In genomic region chr4:28814476-28814815, GRCm38 (mm10) we compare ENCODE assay signal across 9 mouse cellular contexts. TPM values are rescaled to one million over a fixed set of nuclear protein-coding genes. Genes with fewer than 3 reads are reported as not detected.
A peak's percentile ranks its signal among the peaks of the same experiment; 100 is the strongest.
DNase-seq lines count a peak whose midpoint lies in the region; ATAC-seq and TF ChIP-seq lines count a peak whose summit lies in the region.
"Had no signal": no experiment of that assay in that cellular context is flagged by ENCODE, and none has a peak within 500 bp of the region (broad histone marks: within the 10 kb centered on the region; RNA-seq: fewer than 3 reads in every experiment).

No protein-coding gene starts in this region.

- TF ChIP-seq POLR2A in kidney, adult 2 months (IDR thresholded peaks at IDR 0.05; ENCODE audit: low read depth, low read length) = no peak
- TF ChIP-seq POLR2A in cortical plate, adult 2 months (IDR thresholded peaks at IDR 0.05; ENCODE audit: extremely low read depth, insufficient read depth, low read length) = no peak

- H3K9ac ChIP-seq in hindbrain, embryonic 12.5 days = peak overlapping the region; percentile 92
- H3K9ac ChIP-seq in midbrain, embryonic 11.5 days (ENCODE audit: low read length) = peak overlapping the region; percentile 85

- H3K27ac ChIP-seq in kidney, adult 2 months (ENCODE audit: insufficient read depth, low read depth, low read length) = no peak overlapping the region
- H3K27ac ChIP-seq in cortical plate, adult 2 months (ENCODE audit: insufficient read depth, low read length) = peak overlapping the region; percentile 82; the same call in 1 of the 2 replicates
- H3K27ac ChIP-seq in hindbrain, embryonic 12.5 days = peak overlapping the region; percentile 97
- peak overlapping the region; percentile 91; the same call in 1 of the 2 replicates for H3K27ac ChIP-seq in midbrain, embryonic 11.5 days (ENCODE audit: low read depth, low read length)
- H3K27ac ChIP-seq: macrophage had no signal

- H3K9me3 ChIP-seq in hindbrain, embryonic 12.5 days (replicated peaks) = no peaks in the 10 kb centered on the region
- no peaks in the 10 kb centered on the region for H3K9me3 ChIP-seq in midbrain, embryonic 11.5 days (ENCODE audit: control insufficient read depth, low read length)

- DNase-seq in kidney, adult 2 months = peak; percentile 1
- DNase-seq in kidney, postnatal 10 days = no peak
- no peak for DNase-seq in midbrain, embryonic 11.5 days (ENCODE audit: low spot score, missing footprints)
- DNase-seq in gastrocnemius, postnatal 25 days = no peak
- DNase-seq in cerebellum, adult 9-10 months = no peak
- no peak for DNase-seq in spleen, postnatal 14 days (ENCODE audit: low spot score in 2 of 2)

- WGBS in kidney, adult 2 months = under 1% methylated on average over 8 of the region's 8 CpGs
- under 1% methylated on average over 8 of the region's 8 CpGs for WGBS in hindbrain, embryonic 12.5 days
- 2% methylated on average over 8 of the region's 8 CpGs for WGBS in midbrain, embryonic 11.5 days

- ATAC-seq in hindbrain, embryonic 12.5 days (ENCODE audit: low FRiP score) = peak; percentile 1; the same call in 1 of the 2 replicates
- no peak; the same call in 1 of the 2 replicates for ATAC-seq in midbrain, embryonic 11.5 days (ENCODE audit: low FRiP score)

- H3K4me1 ChIP-seq in kidney, adult 2 months (ENCODE audit: control insufficient read depth, insufficient read depth, low read length) = no peaks in the 10 kb centered on the region
- H3K4me1 ChIP-seq in cortical plate, adult 2 months (ENCODE audit: control insufficient read depth, insufficient read depth, low read length) = no peaks in the 10 kb centered on the region
- H3K4me1 ChIP-seq in hindbrain, embryonic 12.5 days = 0 out of 2 replicates have a peak, but pooled peaks cover 2% of the 10 kb centered on the region
- no peaks in the 10 kb centered on the region; the same call in 1 of the 2 replicates for H3K4me1 ChIP-seq in midbrain, embryonic 11.5 days (ENCODE audit: control insufficient read depth, insufficient read depth, low read length)

- H3K36me3 ChIP-seq in kidney, adult 2 months (ENCODE audit: control insufficient read depth, insufficient read depth, low read length) = no peaks in the 10 kb centered on the region
- no peaks in the 10 kb centered on the region for H3K36me3 ChIP-seq in hindbrain, embryonic 12.5 days
- H3K36me3 ChIP-seq in midbrain, embryonic 11.5 days (ENCODE audit: control insufficient read depth, insufficient read depth, low read length) = no peaks in the 10 kb centered on the region

- peak overlapping the region; percentile 72 for H3K4me2 ChIP-seq in hindbrain, embryonic 12.5 days (replicated peaks)
- peak overlapping the region; percentile 76 for H3K4me2 ChIP-seq in midbrain, embryonic 11.5 days

- peak overlapping the region; percentile 52 for H3K4me3 ChIP-seq in kidney, adult 2 months (ENCODE audit: insufficient read depth, low read depth, low read length)
- peak overlapping the region; percentile 80 for H3K4me3 ChIP-seq in cortical plate, adult 2 months (ENCODE audit: insufficient read depth, low read length)
- H3K4me3 ChIP-seq in hindbrain, embryonic 12.5 days = peak overlapping the region; percentile 87
- peak overlapping the region; percentile 67 for H3K4me3 ChIP-seq in midbrain, embryonic 11.5 days (ENCODE audit: low read depth, low read length)

- no peaks in the 10 kb centered on the region; the same call in 1 of the 2 replicates for H3K27me3 ChIP-seq in kidney, adult 2 months (replicated peaks; ENCODE audit: control insufficient read depth, insufficient read depth, low read length)
- H3K27me3 ChIP-seq in hindbrain, embryonic 12.5 days = no peaks in the 10 kb centered on the region
- no peaks in the 10 kb centered on the region for H3K27me3 ChIP-seq in midbrain, embryonic 11.5 days (ENCODE audit: control insufficient read depth, insufficient read depth, low read length)

- TF ChIP-seq CTCF in kidney, adult 2 months (conservative IDR thresholded peaks at IDR 0.05; ENCODE audit: insufficient read depth, insufficient read length, low read depth, low read length) = no peak
- no peak for TF ChIP-seq CTCF in cortical plate, adult 2 months (IDR thresholded peaks at IDR 0.05; ENCODE audit: extremely low read depth, insufficient read depth, low read length)

RNA-seq across cellular contexts. Expression of gene Epha7, which starts 1.5 kb away (rescaled TPM):
- 0.77 and 0.83 TPM in 2 replicates for polyA plus RNA-seq in kidney, adult 2 months (2012; rRNA removed)
- polyA plus RNA-seq in cortical plate, adult 2 months (2012; rRNA removed) = 29.3 and 38.5 TPM in 2 replicates
- 85.9 and 86.5 TPM in 2 replicates for polyA plus RNA-seq in hindbrain, embryonic 12.5 days (2016; fragmentation: Nextera tagmentation; extraction: Ambion mirVana)
- 74.3 and 85.8 TPM in 2 replicates for polyA plus RNA-seq in midbrain, embryonic 11.5 days (2014; fragmentation: Nextera tagmentation; extraction: Ambion mirVana)
- 1 to 10 TPM; 1.6 to 2.2 TPM for total RNA-seq in gastrocnemius, postnatal 25 days (2021)

Comparison
In these comparisons a context has a peak if more than half of its experiments do, and no peak if none do; other contexts are left out.
1. RNA of gene Epha7, which starts 1.5 kb away (polyA plus RNA-seq): 85.9 to 86.5 TPM in hindbrain, embryonic 12.5 days, 74.3 to 85.8 TPM in midbrain, embryonic 11.5 days and 29.3 to 38.5 TPM in cortical plate, adult 2 months; 0.77 to 0.83 TPM in kidney, adult 2 months; every median in the first group is over 10 times any median in the second.
2. Peak in every context shown above with its lines, with median percentiles within 50 percentile points of each other: H3K4me3 ChIP-seq.